Mouse (Mus musculus) myocyte (in vitro differentiated cells): ENCODE data around the gene Asb6. TPM values are rescaled to one million over a fixed set of nuclear protein-coding genes. Genes with fewer than 3 reads are reported as not detected.

Experiments used
- H3K27me3 ChIP-seq: one replicate; pipeline ENCODE4 v1.6.1; 2011; ENCODE audit not compliant: control insufficient read depth, insufficient read depth, insufficient read length
- H3K36me3 ChIP-seq: one replicate; pipeline ENCODE4 v1.6.1; 2011; ENCODE audit not compliant: control insufficient read depth, insufficient read depth
- H3K4me2 ChIP-seq: one replicate; pipeline ENCODE4 v1.6.1; 2011; ENCODE audit warnings: low read depth, control low read depth
- H3K4me3 ChIP-seq: one replicate; pipeline ENCODE4 v1.5.1; 2011; ENCODE audit warnings: mild to moderate bottlenecking, control low read depth, moderate library complexity
- H3K79me2 ChIP-seq: one replicate; pipeline ENCODE4 v1.6.1; 2011; ENCODE audit not compliant: control insufficient read depth, insufficient read depth
- H3ac ChIP-seq: one replicate; pipeline ENCODE4 v1.6.1; 2011; ENCODE audit not compliant: control insufficient read depth, insufficient read length
- CEBPB ChIP-seq: IDR thresholded peaks from 2 replicates; pipeline ENCODE4 v1.6.1; 2011; ENCODE audit warnings: mild to moderate bottlenecking, moderate library complexity; ENCODE audit not compliant: poor library complexity, insufficient read depth, severe bottlenecking
- E2F4 ChIP-seq: IDR thresholded peaks from one replicate; pipeline ENCODE4 v1.6.1; 2011; ENCODE audit warnings: mild to moderate bottlenecking, control low read depth, moderate library complexity; ENCODE audit not compliant: insufficient read depth
- MAX ChIP-seq: IDR thresholded peaks from one replicate; pipeline ENCODE4 v1.6.1; 2011; ENCODE audit warnings: low read depth, mild to moderate bottlenecking, control low read depth
- MYOD1 ChIP-seq, 3 experiments: IDR thresholded peaks; one replicate each; pipeline ENCODE4 v1.6.1; 2011; ENCODE audit warnings: control low read depth in 2 of 3, low read depth in 2 of 3, mild to moderate bottlenecking in 2 of 3, moderate library complexity in 1 of 3; ENCODE audit not compliant: insufficient read length in 2 of 3, control insufficient read depth in 1 of 3
- MYOG ChIP-seq, 3 experiments: IDR thresholded peaks; one replicate each; pipeline ENCODE4 v1.6.1; 2011; ENCODE audit warnings: control low read depth in 2 of 3, low read depth in 2 of 3, mild to moderate bottlenecking in 2 of 3; ENCODE audit not compliant: insufficient read length in 2 of 3, control insufficient read depth in 1 of 3, insufficient read depth in 1 of 3
- POLR2A ChIP-seq: IDR thresholded peaks from one replicate; pipeline ENCODE4 v1.6.1; 2011; ENCODE audit warnings: low read depth, mild to moderate bottlenecking, control low read depth, moderate library complexity; ENCODE audit not compliant: insufficient read length
- POLR2AphosphoS2 ChIP-seq: IDR thresholded peaks from one replicate; pipeline ENCODE4 v1.6.1; 2011; ENCODE audit warnings: low read depth, control low read depth; ENCODE audit not compliant: insufficient read length
- REST ChIP-seq: IDR thresholded peaks from one replicate; pipeline ENCODE4 v1.6.1; 2011; ENCODE audit warnings: mild to moderate bottlenecking, control low read depth, moderate library complexity; ENCODE audit not compliant: insufficient read depth, insufficient read length
- SRF ChIP-seq: IDR thresholded peaks from one replicate; pipeline ENCODE4 v1.6.1; 2011; ENCODE audit warnings: low read depth; ENCODE audit not compliant: control insufficient read depth, insufficient read length
- TCF12 ChIP-seq: IDR thresholded peaks from one replicate; pipeline ENCODE4 v1.6.1; 2011; ENCODE audit warnings: mild to moderate bottlenecking, control low read depth; ENCODE audit not compliant: poor library complexity, insufficient read depth, severe bottlenecking
- TCF3 ChIP-seq: IDR thresholded peaks from one replicate; pipeline ENCODE4 v1.6.1; 2011; ENCODE audit warnings: low read depth, control low read depth; ENCODE audit not compliant: insufficient read length
- USF1 ChIP-seq: IDR thresholded peaks from one replicate; pipeline ENCODE4 v1.6.1; 2011; ENCODE audit warnings: low read depth, mild to moderate bottlenecking, control low read depth, moderate library complexity
- polyA plus RNA-seq: library from polyadenylated mRNA; unstranded; fragments of >200 nt; fragmentation: generic; extraction: Trizol; gene quantifications from one replicate; pipeline ENCODE4 v1.2.1, GENCODE M21; 2012; ENCODE audit warnings: missing spikeins

Gene Asb6
- polyA plus RNA-seq, 1 experiment = 44.9 TPM

DNA sequence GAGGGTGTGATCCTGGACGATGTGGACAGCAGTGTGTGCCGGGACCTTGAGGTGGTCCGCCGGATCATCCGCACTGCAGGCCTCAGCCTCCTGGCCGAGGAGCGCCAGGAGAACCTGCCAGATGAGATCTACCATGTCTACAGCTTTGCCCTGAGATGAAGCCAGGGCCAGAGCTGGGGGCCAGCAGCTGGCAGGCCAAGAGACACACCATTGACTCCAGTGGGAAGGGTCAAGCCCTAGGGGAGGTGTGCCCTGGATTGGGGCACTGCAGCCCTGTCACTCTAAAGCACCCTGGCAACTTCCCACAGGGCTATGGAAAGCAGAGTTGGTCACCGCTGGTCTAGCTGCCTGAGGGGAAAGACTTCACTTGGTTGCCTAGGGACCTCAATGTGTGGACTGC, 7.7 kb downstream of the Asb6 start:
- Histone ChIP-seq H3K4me2 (no peak overlapping the region), H3K4me3 (no peak overlapping the region), H3K36me3 (peaks cover 17% of the 10 kb centered on the region), H3ac (no peak overlapping the region), H3K79me2 (peaks cover 31% of the 10 kb centered on the region), H3K27me3 (no peaks in the 10 kb centered on the region)
- TF ChIP-seq CEBPB = no peak
- no peak for TF ChIP-seq SRF
- no peak for TF ChIP-seq TCF3
- no peak for TF ChIP-seq TCF12
- TF ChIP-seq MYOD1 (IDR thresholded peaks at IDR 0.05; ENCODE audit: control insufficient read depth in 1 of 3, insufficient read length in 2 of 3, low read depth in 2 of 3) = no peak
- TF ChIP-seq E2F4 = no peak
- TF ChIP-seq REST = no peak
- no peak for TF ChIP-seq USF1
- no peak for TF ChIP-seq MAX
- no peak for TF ChIP-seq POLR2AphosphoS2
- TF ChIP-seq POLR2A = no peak
- TF ChIP-seq MYOG (IDR thresholded peaks at IDR 0.05; ENCODE audit: control insufficient read depth in 1 of 3, insufficient read depth in 1 of 3, insufficient read length in 2 of 3, low read depth in 2 of 3) = no peak

DNA sequence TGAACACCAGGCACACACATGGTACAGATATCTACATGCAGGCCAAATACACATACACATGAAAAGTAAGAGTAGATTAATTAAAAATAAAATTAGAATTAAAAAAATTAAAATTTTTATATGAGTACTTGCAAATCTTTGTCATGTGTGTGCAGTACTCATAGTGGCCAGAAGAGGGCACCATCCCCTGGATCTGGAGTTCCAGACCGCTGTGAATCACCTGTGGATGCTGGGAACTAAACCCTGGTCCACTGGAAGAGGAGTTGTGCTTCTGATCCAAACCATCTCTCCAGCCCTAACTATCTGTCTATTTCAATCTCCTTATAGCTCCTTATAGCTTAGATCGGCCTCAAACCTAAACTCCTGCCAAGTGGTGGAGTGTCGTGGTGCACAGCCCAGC, 9.1 kb downstream of the Asb6 start:
- Histone ChIP-seq H3ac (no peak overlapping the region), H3K79me2 (peaks cover 17% of the 10 kb centered on the region), H3K4me3 (no peak overlapping the region), H3K36me3 (peaks cover 16% of the 10 kb centered on the region), H3K27me3 (no peaks in the 10 kb centered on the region), H3K4me2 (no peak overlapping the region)
- no peak for TF ChIP-seq POLR2AphosphoS2
- TF ChIP-seq MYOG (IDR thresholded peaks at IDR 0.05; ENCODE audit: control insufficient read depth in 1 of 3, insufficient read depth in 1 of 3, insufficient read length in 2 of 3, low read depth in 2 of 3) = no peak
- no peak for TF ChIP-seq REST
- no peak for TF ChIP-seq CEBPB
- no peak for TF ChIP-seq POLR2A
- TF ChIP-seq SRF = no peak
- no peak for TF ChIP-seq E2F4
- no peak for TF ChIP-seq MYOD1 (IDR thresholded peaks at IDR 0.05; ENCODE audit: control insufficient read depth in 1 of 3, insufficient read length in 2 of 3, low read depth in 2 of 3)
- TF ChIP-seq TCF12 = no peak
- no peak for TF ChIP-seq USF1
- no peak for TF ChIP-seq TCF3
- TF ChIP-seq MAX = no peak

DNA sequence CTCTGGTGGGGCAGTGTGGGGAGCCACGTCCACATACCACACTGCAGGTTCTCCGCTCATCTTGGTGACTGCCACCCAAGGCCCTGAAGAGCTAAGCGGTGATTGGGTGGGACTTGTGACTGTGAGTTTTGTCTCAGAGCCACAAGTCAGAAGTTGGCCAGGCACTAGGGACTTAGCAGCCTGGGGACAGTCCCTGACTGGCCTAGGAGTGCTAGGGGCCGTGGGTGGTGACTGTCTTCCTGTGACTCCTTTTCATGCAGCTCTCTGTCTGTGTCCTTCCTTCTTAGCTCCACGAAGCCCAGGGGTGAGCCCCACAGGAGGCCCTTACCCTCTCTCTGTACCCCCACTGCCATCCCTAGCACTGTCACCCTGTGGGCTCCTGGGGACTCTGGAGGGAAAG, 10.3 kb downstream of the Asb6 start:
- no peaks in the 10 kb centered on the region for H3K27me3 ChIP-seq
- peaks cover 19% of the 10 kb centered on the region for H3K36me3 ChIP-seq
- peaks cover 15% of the 10 kb centered on the region for H3K79me2 ChIP-seq
- no peak overlapping the region for H3ac ChIP-seq
- no peak for TF ChIP-seq TCF3
- TF ChIP-seq POLR2AphosphoS2 = no peak
- no peak for TF ChIP-seq USF1
- TF ChIP-seq MYOD1 (IDR thresholded peaks at IDR 0.05; ENCODE audit: control insufficient read depth in 1 of 3, insufficient read length in 2 of 3, low read depth in 2 of 3) = no peak
- TF ChIP-seq REST = no peak
- H3K4me2 ChIP-seq = no peak overlapping the region
- H3K4me3 ChIP-seq = no peak overlapping the region

DNA sequence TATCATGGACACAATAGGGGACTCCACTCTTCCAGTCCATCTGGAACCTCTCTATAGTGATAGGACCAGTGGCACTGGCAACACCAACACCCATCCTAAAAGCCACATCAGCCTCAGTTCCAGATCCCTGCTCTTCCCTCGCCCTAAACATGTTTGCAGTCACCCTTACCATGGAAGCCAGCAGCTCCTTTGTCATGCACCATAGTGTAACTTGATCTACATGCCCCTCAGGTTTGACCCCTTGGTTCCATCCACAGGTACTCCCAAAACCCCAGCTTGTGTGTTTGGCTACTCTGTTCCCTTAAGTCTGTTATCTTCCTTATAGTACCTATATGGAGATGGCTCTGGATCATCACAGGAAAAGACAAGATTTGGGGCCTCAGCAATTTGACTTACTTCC, 13.8 kb downstream of the Asb6 start:
- Histone ChIP-seq H3K27me3 (no peaks in the 10 kb centered on the region), H3ac (no peak overlapping the region), H3K4me3 (no peak overlapping the region), H3K4me2 (no peak overlapping the region), H3K36me3 (peaks cover 37% of the 10 kb centered on the region), H3K79me2 (peaks cover 30% of the 10 kb centered on the region)
- TF ChIP-seq E2F4 = no peak

DNA sequence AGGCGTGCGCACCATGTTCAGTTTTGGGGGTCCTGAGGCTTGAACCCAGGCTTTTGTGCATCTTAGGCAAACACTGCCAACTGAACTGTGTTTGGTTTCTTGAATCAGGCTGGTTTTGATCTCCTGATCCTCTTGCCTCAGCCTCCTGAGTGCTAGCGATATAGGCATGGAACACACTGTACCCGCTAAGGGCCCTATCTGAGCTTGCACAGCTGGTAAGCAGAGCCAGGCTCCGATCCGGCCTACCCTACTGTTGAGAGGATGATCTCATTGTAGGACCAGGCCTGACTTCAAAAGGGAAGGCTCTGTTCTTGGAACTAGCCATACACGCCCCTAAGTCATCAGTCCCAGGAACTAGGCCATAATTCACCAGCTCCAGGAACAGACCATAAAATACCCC, 19.6 kb downstream of the Asb6 start:
- H3ac ChIP-seq = no peak overlapping the region
- H3K36me3 ChIP-seq = peaks cover 23% of the 10 kb centered on the region

More for the DNA sequence above, 19.6 kb downstream of the Asb6 start:
- no peak overlapping the region for H3K4me3 ChIP-seq
- no peak for TF ChIP-seq REST
- TF ChIP-seq SRF = no peak
- TF ChIP-seq CEBPB = no peak
- TF ChIP-seq POLR2A = no peak
- TF ChIP-seq MAX = no peak
- no peak for TF ChIP-seq TCF3
- TF ChIP-seq USF1 = no peak
- TF ChIP-seq MYOD1 (IDR thresholded peaks at IDR 0.05; ENCODE audit: control insufficient read depth in 1 of 3, insufficient read length in 2 of 3, low read depth in 2 of 3) = no peak
- no peak for TF ChIP-seq TCF12
- no peak for TF ChIP-seq MYOG (IDR thresholded peaks at IDR 0.05; ENCODE audit: control insufficient read depth in 1 of 3, insufficient read depth in 1 of 3, insufficient read length in 2 of 3, low read depth in 2 of 3)
- TF ChIP-seq POLR2AphosphoS2 = no peak
- no peak for TF ChIP-seq E2F4
- no peak overlapping the region for H3K4me2 ChIP-seq
- no peaks in the 10 kb centered on the region for H3K27me3 ChIP-seq
- H3K79me2 ChIP-seq = peaks cover 57% of the 10 kb centered on the region
